Mouse (Mus musculus) lung, adult 2 months (tissue): ENCODE data around the gene Cyp8b1. TPM values are rescaled to one million over a fixed set of nuclear protein-coding genes. Genes with fewer than 3 reads are reported as not detected.
A peak's percentile ranks its signal among the peaks of the same experiment; 100 is the strongest.

Experiments used
- DNase-seq: peaks from one replicate; pipeline ENCODE4 v3.0.0; 2022
- H3K4me1 ChIP-seq: fragments of 200-500 bp; 2 replicates; pipeline ENCODE4 v1.6.1; 2011; ENCODE audit warnings: low read length; ENCODE audit not compliant: control insufficient read depth, insufficient read depth
- H3K4me3 ChIP-seq: fragments of 200-500 bp; replicated peaks from 2 replicates; pipeline ENCODE3; 2011; ENCODE audit warnings: low read depth, mild to moderate bottlenecking, control low read depth, low read length; ENCODE audit errors: extremely low read depth
- CTCF ChIP-seq: fragments of 200-500 bp; IDR thresholded peaks from 2 replicates; pipeline ENCODE4 v1.5.1; 2011; ENCODE audit warnings: mild to moderate bottlenecking, low read length, control low read depth; ENCODE audit not compliant: insufficient read depth
- POLR2A ChIP-seq: fragments of 200-500 bp; IDR thresholded peaks from 2 replicates; pipeline ENCODE4 v1.6.1; 2011; ENCODE audit warnings: low read depth, mild to moderate bottlenecking, control low read depth, low read length, borderline replicate concordance; ENCODE audit errors: extremely low read depth
- WGBS: fragments of 180-500 bp; shearing (Covaris S2); methylation state at CpG from one replicate; pipeline ENCODE4 v1.1.7; 2018; 5-methylcytosine and 5-hydroxymethylcytosine counted together
- polyA plus RNA-seq: library from polyadenylated mRNA; depleted of rRNA; stranded (reverse); fragments of >200 nt; gene quantifications from 2 replicates; pipeline ENCODE4 v1.2.3, GENCODE M21; 2012; rRNA removed

Cyp8b1 gene
- 0.90 and 1.1 TPM in 2 replicates for polyA plus RNA-seq

GRCm38 (mm10) chr9:121916102-121916501 lies at the start of gene Cyp8b1:
Cyp8b1 (minus strand) TSS chr9:121916305.
- DNase-seq, result no peak
- H3K4me3 ChIP-seq, result no peak within 1 kb of the TSS
- no peaks in the 10 kb centered on the region for H3K4me1 ChIP-seq
- TF ChIP-seq POLR2A (no peak), CTCF (no peak)
- WGBS, result 70% methylated on average over 8 of the region's 8 CpGs

GRCm38 (mm10) chr9:121964941-121965340 lies 48.8 kb upstream of the Cyp8b1 start:
- TF ChIP-seq CTCF, result no peak
- no peak for TF ChIP-seq POLR2A
- DNase-seq, result no peak
- WGBS, result 86% methylated on average over 7 of the region's 7 CpGs
- no peak overlapping the region for H3K4me3 ChIP-seq
- no peaks in the 10 kb centered on the region for H3K4me1 ChIP-seq

- Histone ChIP-seq H3K4me1 (no peaks in the 10 kb centered on the region), H3K4me3 (no peak overlapping the region)
- 60% methylated on average over 7 of the region's 7 CpGs for WGBS
- DNase-seq, result no peak
- TF ChIP-seq CTCF, result no peak
- no peak for TF ChIP-seq POLR2A
These were observed 44.0 kb upstream of the Cyp8b1 start for GRCm38 (mm10) chr9:121959966-121960635.

- H3K4me3 ChIP-seq, result no peak overlapping the region
- no peaks in the 10 kb centered on the region for H3K4me1 ChIP-seq
- no peak for TF ChIP-seq CTCF
- TF ChIP-seq POLR2A, result no peak
- DNase-seq, result no peak
- 66% methylated on average over 6 of the region's 6 CpGs for WGBS
These were observed 36.5 kb upstream of the Cyp8b1 start for GRCm38 (mm10) chr9:121952596-121952995.

GRCm38 (mm10) chr9:121951114-121951423 lies 35.0 kb upstream of the Cyp8b1 start:
- peak overlapping the region; percentile 48 for H3K4me3 ChIP-seq
- no peak for DNase-seq
- TF ChIP-seq CTCF (no peak), POLR2A (no peak)
- H3K4me1 ChIP-seq, result no peaks in the 10 kb centered on the region
- WGBS, result 39% methylated on average over 4 of the region's 4 CpGs

- TF ChIP-seq POLR2A (peak; percentile 50; the same call in 1 of the 2 replicates), CTCF (no peak)
- H3K4me3 ChIP-seq, result peak within 1 kb of the TSS; percentile 48
- WGBS, result 3% methylated on average over 13 of the region's 14 CpGs
- DNase-seq, result peak; percentile 55
- no peaks in the 10 kb centered on the region for H3K4me1 ChIP-seq
These were observed 34.5 kb upstream of the Cyp8b1 start, which contains the start of gene Fam198a for GRCm38 (mm10) chr9:121950418-121951113. Fam198a (plus strand) TSS chr9:121950988.

GRCm38 (mm10) chr9:121948431-121948830 lies 32.3 kb upstream of the Cyp8b1 start:
- 48% methylated on average over 4 of the region's 4 CpGs for WGBS
- no peak for DNase-seq
- TF ChIP-seq POLR2A, result no peak
- Histone ChIP-seq H3K4me3 (no peak overlapping the region), H3K4me1 (no peaks in the 10 kb centered on the region)

- 10% methylated on average over 4 of the region's 4 CpGs for WGBS
- Histone ChIP-seq H3K4me3 (no peak overlapping the region), H3K4me1 (no peaks in the 10 kb centered on the region)
- peak; percentile 46 for DNase-seq
- TF ChIP-seq CTCF (peak; percentile 27; the same call in 1 of the 2 replicates), POLR2A (no peak)
These were observed 31.7 kb upstream of the Cyp8b1 start for GRCm38 (mm10) chr9:121947784-121948183.

- H3K4me1 ChIP-seq, result no peaks in the 10 kb centered on the region
- no peak for DNase-seq
- H3K4me3 ChIP-seq, result no peak overlapping the region
- 79% methylated on average over 3 of the region's 3 CpGs for WGBS
- no peak for TF ChIP-seq CTCF
- no peak for TF ChIP-seq POLR2A
These were observed 27.5 kb upstream of the Cyp8b1 start for GRCm38 (mm10) chr9:121943628-121944027.

- Histone ChIP-seq H3K4me1 (no peaks in the 10 kb centered on the region), H3K4me3 (no peak overlapping the region)
- no peak for DNase-seq
- TF ChIP-seq POLR2A, result no peak
- 67% methylated on average over 3 of the region's 3 CpGs for WGBS
These were observed 26.9 kb upstream of the Cyp8b1 start for GRCm38 (mm10) chr9:121943005-121943404.
